Comparison of ENCODE assay signal across 40 mouse cellular contexts in the genomic region with DNA sequence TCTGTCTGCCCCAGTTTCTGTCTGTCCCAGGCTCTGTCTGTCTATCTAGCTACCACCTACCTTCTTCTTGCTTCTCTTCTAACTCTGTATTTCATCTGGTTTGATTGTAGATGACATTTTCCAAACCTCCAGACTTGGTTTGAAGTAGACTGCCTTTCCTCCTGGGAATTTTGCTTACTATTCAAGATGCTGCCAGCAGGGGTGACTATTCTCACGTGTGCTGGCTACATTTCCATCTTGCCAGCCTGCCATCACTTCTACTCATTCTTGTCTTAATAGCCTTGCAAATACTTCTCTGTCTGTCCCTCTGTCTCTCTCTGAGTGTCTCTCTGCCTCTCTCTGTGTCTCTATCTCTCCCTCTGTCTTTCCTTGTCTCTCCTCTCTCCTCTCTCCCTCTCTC. TPM values are rescaled to one million over a fixed set of nuclear protein-coding genes. Genes with fewer than 3 reads are reported as not detected.
DNase-seq lines count a peak whose midpoint lies in the region; ATAC-seq and TF ChIP-seq lines count a peak whose summit lies in the region.
"Had no signal": no experiment of that assay in that cellular context is flagged by ENCODE, and none has a peak within 500 bp of the region (broad histone marks: within the 10 kb centered on the region; RNA-seq: fewer than 3 reads in every experiment).

No protein-coding gene starts in this region.

- H3K27me3 ChIP-seq in forebrain, postnatal 0 days (ENCODE audit: insufficient read depth, low read length) = no peaks in the 10 kb centered on the region
- H3K27me3 ChIP-seq in forebrain, embryonic 12.5 days = peaks cover 5% of the 10 kb centered on the region; the same call in 1 of the 2 replicates
- no peaks in the 10 kb centered on the region for H3K27me3 ChIP-seq in liver, embryonic 11.5 days (replicated peaks; ENCODE audit: control insufficient read depth, insufficient read depth, low read length)
- H3K27me3 ChIP-seq: lung, embryonic 15.5 days had no signal

- no peak for ATAC-seq in forebrain, postnatal 0 days
- ATAC-seq in forebrain, embryonic 12.5 days (ENCODE audit: low FRiP score) = no peak
- no peak for ATAC-seq in erythroid progenitor cell, adult 5-6 weeks (replicated peaks; ENCODE audit: low FRiP score, poor library complexity, severe bottlenecking)
- ATAC-seq in liver, embryonic 11.5 days (replicated peaks; ENCODE audit: low FRiP score) = no peak
- ATAC-seq: forebrain, embryonic 16.5 days had no signal

- no peak for TF ChIP-seq POLR2A in brain, embryonic 14.5 days (IDR thresholded peaks at IDR 0.05; ENCODE audit: borderline replicate concordance, extremely low read depth, insufficient read depth, insufficient read length, poor library complexity, severe bottlenecking)

- H3K9me3 ChIP-seq in forebrain, postnatal 0 days (ENCODE audit: low read length) = no peaks in the 10 kb centered on the region
- no peaks in the 10 kb centered on the region for H3K9me3 ChIP-seq in forebrain, embryonic 12.5 days
- H3K9me3 ChIP-seq in liver, embryonic 11.5 days (ENCODE audit: control insufficient read depth, low read length) = no peaks in the 10 kb centered on the region
- H3K9me3 ChIP-seq: embryonic facial prominence, embryonic 12.5 days; forebrain, embryonic 10.5 days; G1E; heart, embryonic 13.5 days; hindbrain, embryonic 12.5 days; liver, embryonic 15.5 days; lung, embryonic 15.5 days had no signal

- no peak for DNase-seq in forebrain, postnatal 0 days
- no peak for DNase-seq in left cerebral cortex, adult 2 months (ENCODE audit: extremely low spot score in 1 of 2, low spot score in 2 of 2)
- DNase-seq in left cerebral cortex, adult 11 months (ENCODE audit: low spot score) = no peak
- DNase-seq in 3T3-L1 (ENCODE audit: low read depth, low spot score) = peak; percentile 51
- DNase-seq in brain, embryonic 14.5 days (ENCODE audit: low read depth) = no peak
- DNase-seq in liver, embryonic 11.5 days (ENCODE audit: low spot score) = no peak
- DNase-seq: adrenal gland, postnatal 25 days; cerebellum, adult 2 months; cerebellum, postnatal 14 days; gastrocnemius, postnatal 10 days; heart, postnatal 10 days; kidney, adult 11 months; kidney, postnatal 36 days; layer of hippocampus, postnatal 36 days; liver; lung, postnatal 36 days; right cerebral cortex, postnatal 4 days; thymus, postnatal 4 days had no signal

- no peak overlapping the region for H3K27ac ChIP-seq in forebrain, postnatal 0 days (ENCODE audit: low read depth, low read length)
- H3K27ac ChIP-seq in forebrain, embryonic 12.5 days = no peak overlapping the region
- H3K27ac ChIP-seq in left cerebral cortex, adult 2 months = no peak overlapping the region
- no peak overlapping the region for H3K27ac ChIP-seq in liver, embryonic 11.5 days (ENCODE audit: low read depth, low read length)
- H3K27ac ChIP-seq: embryonic facial prominence, embryonic 12.5 days; forebrain, embryonic 10.5 days; heart, embryonic 13.5 days; hindbrain, embryonic 12.5 days; liver, embryonic 15.5 days; lung, embryonic 15.5 days had no signal

- no peak overlapping the region for H3K4me3 ChIP-seq in forebrain, postnatal 0 days (ENCODE audit: low read depth, low read length)
- no peak overlapping the region for H3K4me3 ChIP-seq in forebrain, embryonic 12.5 days (replicated peaks)
- no peak overlapping the region for H3K4me3 ChIP-seq in left cerebral cortex, adult 2 months
- H3K4me3 ChIP-seq in liver, embryonic 11.5 days (ENCODE audit: low read depth, low read length) = no peak overlapping the region
- H3K4me3 ChIP-seq: embryonic facial prominence, embryonic 12.5 days; forebrain, embryonic 10.5 days; heart, embryonic 13.5 days; hindbrain, embryonic 12.5 days; liver, embryonic 15.5 days; lung, embryonic 15.5 days had no signal

- intact Hi-C loops in left cerebral cortex, adult 2 months (cut with DNase I) = no loop called here

- no peak overlapping the region for H3K9ac ChIP-seq in forebrain, postnatal 0 days
- H3K9ac ChIP-seq in forebrain, embryonic 12.5 days = no peak overlapping the region
- H3K9ac ChIP-seq in liver, embryonic 11.5 days (ENCODE audit: low read depth, low read length) = no peak overlapping the region
- H3K9ac ChIP-seq: embryonic facial prominence, embryonic 12.5 days; heart, embryonic 13.5 days; hindbrain, embryonic 12.5 days; liver, embryonic 15.5 days; lung, embryonic 15.5 days had no signal

- H3K4me1 ChIP-seq in forebrain, postnatal 0 days (ENCODE audit: insufficient read depth) = no peaks in the 10 kb centered on the region
- H3K4me1 ChIP-seq in forebrain, embryonic 12.5 days = peaks cover 10% of the 10 kb centered on the region
- peaks cover 8% of the 10 kb centered on the region for H3K4me1 ChIP-seq in liver, embryonic 11.5 days (replicated peaks; ENCODE audit: control insufficient read depth, insufficient read depth, low read length)

- 14% methylated on average over 1 of the region's 1 CpGs for WGBS in forebrain, postnatal 0 days
- WGBS in forebrain, embryonic 12.5 days = 33% methylated on average over 1 of the region's 1 CpGs
- WGBS in liver, embryonic 11.5 days = 27% methylated on average over 1 of the region's 1 CpGs

- no peaks in the 10 kb centered on the region for H3K36me3 ChIP-seq in forebrain, postnatal 0 days (ENCODE audit: insufficient read depth)
- no peaks in the 10 kb centered on the region for H3K36me3 ChIP-seq in forebrain, embryonic 12.5 days (replicated peaks)
- H3K36me3 ChIP-seq in liver, embryonic 11.5 days (ENCODE audit: control insufficient read depth, insufficient read depth, low read length) = no peaks in the 10 kb centered on the region
- H3K36me3 ChIP-seq: embryonic facial prominence, embryonic 12.5 days; forebrain, embryonic 10.5 days; G1E; heart, embryonic 13.5 days; hindbrain, embryonic 12.5 days; liver, embryonic 15.5 days; lung, embryonic 15.5 days had no signal

- no peak overlapping the region for H3K4me2 ChIP-seq in forebrain, postnatal 0 days (ENCODE audit: low read depth)
- H3K4me2 ChIP-seq in forebrain, embryonic 12.5 days = no peak overlapping the region
- H3K4me2 ChIP-seq in liver, embryonic 11.5 days = no peak overlapping the region
- H3K4me2 ChIP-seq: embryonic facial prominence, embryonic 12.5 days; heart, embryonic 13.5 days; hindbrain, embryonic 12.5 days; liver, embryonic 15.5 days; lung, embryonic 15.5 days; midbrain, embryonic 11.5 days had no signal

- TF ChIP-seq CTCF in forebrain, postnatal 0 days (IDR thresholded peaks at IDR 0.05; ENCODE audit: low read depth) = 0 out of 2 replicates have a peak, but pooled peaks have one; percentile 16
- TF ChIP-seq CTCF in left cerebral cortex, adult 2 months (IDR thresholded peaks at IDR 0.05) = peak; percentile 22; the same call in 1 of the 2 replicates
- TF ChIP-seq CTCF in brain, embryonic 14.5 days (IDR thresholded peaks at IDR 0.05; ENCODE audit: borderline replicate concordance, extremely low read depth, insufficient read depth, insufficient read length) = peak; percentile 6; the same call in 1 of the 2 replicates

RNA-seq across cellular contexts. Expression of a gene that starts 2.5 kb away (rescaled TPM):
- not detected in 2 replicates for total RNA-seq in forebrain, postnatal 0 days (2014; rRNA removed)
- 0.10 TPM in 1 of 2 replicates, not detected in the other for polyA plus RNA-seq in forebrain, postnatal 0 days (2015; fragmentation: Nextera tagmentation; extraction: Ambion mirVana)
- 0.33 and 0.35 TPM in 2 replicates for polyA plus RNA-seq in forebrain, embryonic 12.5 days (2016; fragmentation: Nextera tagmentation; extraction: Ambion mirVana)
- total RNA-seq in left cerebral cortex, adult 2 months (2021) = 1 to 10 TPM in 1 of 2 experiments, under 1 TPM in 1; 0.70 to 1.5 TPM
- 0.11 TPM in 1 of 2 replicates, not detected in the other for polyA plus RNA-seq in brain, embryonic 14.5 days (2012; rRNA removed)
- not detected in 2 replicates for total RNA-seq in erythroid progenitor cell, adult 5-6 weeks (2015; ENCODE audit: low replicate concordance)
- not detected in 2 replicates for total RNA-seq in erythroid progenitor cell, adult 5-6 weeks (2017; ENCODE audit: low replicate concordance)
- polyA plus RNA-seq in liver, embryonic 11.5 days (2014; fragmentation: Nextera tagmentation; extraction: Ambion mirVana) = 0.21 TPM in 1 of 2 replicates, not detected in the other
- total RNA-seq: adrenal gland, adult 18-20 months; adrenal gland, postnatal 25 days; G1E; gastrocnemius, postnatal 10 days; heart, adult 8-10 months; heart, postnatal 10 days; layer of hippocampus, postnatal 36 days; megakaryocyte, adult 5-6 weeks had no signal
- polyA plus RNA-seq: cerebellum, adult 2 months; forebrain, embryonic 16.5 days; G1E; liver, embryonic 15.5 days; midbrain, embryonic 11.5 days; testis, adult 2 months had no signal

RNA-seq across cellular contexts. Expression of a gene that starts 15.1 kb away (rescaled TPM):
- total RNA-seq in forebrain, postnatal 0 days (2014; rRNA removed) = 0.19 TPM in 1 of 2 replicates, not detected in the other
- 0.13 and 0.53 TPM in 2 replicates for polyA plus RNA-seq in forebrain, postnatal 0 days (2015; fragmentation: Nextera tagmentation; extraction: Ambion mirVana)
- polyA plus RNA-seq in forebrain, embryonic 12.5 days (2016; fragmentation: Nextera tagmentation; extraction: Ambion mirVana) = not detected in 2 replicates
- total RNA-seq in left cerebral cortex, adult 2 months (2021) = 1 to 10 TPM in 1 of 2 experiments, under 1 TPM in 1; 0.45 to 1.1 TPM
- polyA plus RNA-seq in brain, embryonic 14.5 days (2012; rRNA removed) = 0.05 and 0.15 TPM in 2 replicates
- 0.84 TPM in 1 of 2 replicates, not detected in the other for total RNA-seq in erythroid progenitor cell, adult 5-6 weeks (2015; ENCODE audit: low replicate concordance)
- total RNA-seq in erythroid progenitor cell, adult 5-6 weeks (2017; ENCODE audit: low replicate concordance) = not detected in 2 replicates
- polyA plus RNA-seq in liver, embryonic 11.5 days (2014; fragmentation: Nextera tagmentation; extraction: Ambion mirVana) = not detected in 2 replicates
- total RNA-seq: G1E; gastrocnemius, postnatal 10 days; heart, adult 8-10 months; heart, postnatal 10 days; layer of hippocampus, postnatal 36 days; neutrophil, adult 5-6 weeks had no signal
- polyA plus RNA-seq: embryonic facial prominence, embryonic 12.5 days; forebrain, embryonic 10.5 days; G1E; heart, embryonic 13.5 days; hindbrain, embryonic 12.5 days; limb, embryonic 11.5 days; midbrain, embryonic 11.5 days; neural tube, embryonic 11.5 days; testis, adult 2 months had no signal

RNA-seq across cellular contexts. Expression of a gene that starts 40.3 kb away (rescaled TPM):
- not detected in 2 replicates for total RNA-seq in forebrain, postnatal 0 days (2014; rRNA removed)
- not detected in 2 replicates for polyA plus RNA-seq in forebrain, postnatal 0 days (2015; fragmentation: Nextera tagmentation; extraction: Ambion mirVana)
- not detected in 2 replicates for polyA plus RNA-seq in forebrain, embryonic 12.5 days (2016; fragmentation: Nextera tagmentation; extraction: Ambion mirVana)
- not detected for total RNA-seq in left cerebral cortex, adult 2 months (2021)
- polyA plus RNA-seq in brain, embryonic 14.5 days (2012; rRNA removed) = not detected in 2 replicates
- total RNA-seq in erythroid progenitor cell, adult 5-6 weeks (2015; ENCODE audit: low replicate concordance) = not detected in 2 replicates
- not detected in 2 replicates for total RNA-seq in erythroid progenitor cell, adult 5-6 weeks (2017; ENCODE audit: low replicate concordance)
- polyA plus RNA-seq in liver, embryonic 11.5 days (2014; fragmentation: Nextera tagmentation; extraction: Ambion mirVana) = not detected in 2 replicates
- total RNA-seq: adrenal gland, adult 18-20 months; adrenal gland, postnatal 25 days; G1E; gastrocnemius, postnatal 10 days; heart, adult 8-10 months; heart, postnatal 10 days; layer of hippocampus, postnatal 36 days; left cerebral cortex, postnatal 14 days; megakaryocyte, adult 5-6 weeks; neutrophil, adult 5-6 weeks had no signal
- polyA plus RNA-seq: cerebellum, adult 2 months; embryonic facial prominence, embryonic 12.5 days; forebrain, embryonic 10.5 days; forebrain, embryonic 16.5 days; G1E; gonadal fat pad, adult 2 months; heart, embryonic 13.5 days; hindbrain, embryonic 12.5 days; kidney, embryonic 14.5 days; limb, embryonic 11.5 days; liver, embryonic 15.5 days; lung, embryonic 15.5 days; midbrain, embryonic 11.5 days; neural tube, embryonic 11.5 days; spleen, adult 2 months; testis, adult 2 months had no signal

RNA-seq across cellular contexts. Expression of a gene that starts 42.5 kb away (rescaled TPM):
- not detected in 2 replicates for total RNA-seq in forebrain, postnatal 0 days (2014; rRNA removed)
- polyA plus RNA-seq in forebrain, postnatal 0 days (2015; fragmentation: Nextera tagmentation; extraction: Ambion mirVana) = not detected in 2 replicates
- 0.26 and 0.31 TPM in 2 replicates for polyA plus RNA-seq in forebrain, embryonic 12.5 days (2016; fragmentation: Nextera tagmentation; extraction: Ambion mirVana)
- total RNA-seq in left cerebral cortex, adult 2 months (2021) = not detected
- polyA plus RNA-seq in brain, embryonic 14.5 days (2012; rRNA removed) = 0.10 TPM in 1 of 2 replicates, not detected in the other
- total RNA-seq in erythroid progenitor cell, adult 5-6 weeks (2015; ENCODE audit: low replicate concordance) = not detected in 2 replicates
- total RNA-seq in erythroid progenitor cell, adult 5-6 weeks (2017; ENCODE audit: low replicate concordance) = not detected in 2 replicates
- not detected in 2 replicates for polyA plus RNA-seq in liver, embryonic 11.5 days (2014; fragmentation: Nextera tagmentation; extraction: Ambion mirVana)
- total RNA-seq: G1E; gastrocnemius, postnatal 10 days; heart, adult 8-10 months; heart, postnatal 10 days; layer of hippocampus, postnatal 36 days; left cerebral cortex, postnatal 14 days; megakaryocyte, adult 5-6 weeks had no signal
- polyA plus RNA-seq: cerebellum, adult 2 months; G1E; kidney, embryonic 14.5 days; liver, embryonic 15.5 days; midbrain, embryonic 11.5 days; spleen, adult 2 months; testis, adult 2 months had no signal

RNA-seq across cellular contexts. Expression of a gene that starts 53.9 kb away (rescaled TPM):
- not detected in 2 replicates for total RNA-seq in forebrain, postnatal 0 days (2014; rRNA removed)
- polyA plus RNA-seq in forebrain, postnatal 0 days (2015; fragmentation: Nextera tagmentation; extraction: Ambion mirVana) = not detected in 2 replicates
- polyA plus RNA-seq in forebrain, embryonic 12.5 days (2016; fragmentation: Nextera tagmentation; extraction: Ambion mirVana) = not detected in 2 replicates
- total RNA-seq in left cerebral cortex, adult 2 months (2021) = not detected
- not detected in 2 replicates for polyA plus RNA-seq in brain, embryonic 14.5 days (2012; rRNA removed)
- total RNA-seq in erythroid progenitor cell, adult 5-6 weeks (2015; ENCODE audit: low replicate concordance) = not detected in 2 replicates
- total RNA-seq in erythroid progenitor cell, adult 5-6 weeks (2017; ENCODE audit: low replicate concordance) = not detected in 2 replicates
- not detected in 2 replicates for polyA plus RNA-seq in liver, embryonic 11.5 days (2014; fragmentation: Nextera tagmentation; extraction: Ambion mirVana)
- total RNA-seq: adrenal gland, adult 18-20 months; adrenal gland, postnatal 25 days; G1E; gastrocnemius, postnatal 10 days; heart, adult 8-10 months; heart, postnatal 10 days; layer of hippocampus, postnatal 36 days; left cerebral cortex, postnatal 14 days; megakaryocyte, adult 5-6 weeks; neutrophil, adult 5-6 weeks had no signal
- polyA plus RNA-seq: cerebellum, adult 2 months; embryonic facial prominence, embryonic 12.5 days; forebrain, embryonic 10.5 days; forebrain, embryonic 16.5 days; G1E; gonadal fat pad, adult 2 months; heart, embryonic 13.5 days; hindbrain, embryonic 12.5 days; kidney, embryonic 14.5 days; limb, embryonic 11.5 days; liver, embryonic 15.5 days; lung, embryonic 15.5 days; midbrain, embryonic 11.5 days; neural tube, embryonic 11.5 days; spleen, adult 2 months; testis, adult 2 months had no signal
